Mouse (Mus musculus): ENCODE measurements around the gene Krt80. TPM values are rescaled to one million over a fixed set of nuclear protein-coding genes. Genes with fewer than 3 reads are reported as not detected.

Gene Krt80
- polyA plus RNA-seq, 1 experiment from 2014 or later, result 22.6 TPM

GRCm38 (mm10) chr15:101311087-101311770, 58.7 kb downstream of the Krt80 start:
- Histone ChIP-seq H3K9ac (no peak overlapping the region), H3K9me3 (no peaks in the 10 kb centered on the region), H3K4me3 (no peak overlapping the region), H3K4me2 (no peak overlapping the region), H3K27ac (no peak overlapping the region), H3K36me3 (no peaks in the 10 kb centered on the region), H3K4me1 (peaks cover 12% of the 10 kb centered on the region; the same call in 1 of the 2 replicates), H3K27me3 (no peaks in the 10 kb centered on the region)
- no peak for ATAC-seq (ENCODE audit: insufficient number of reproducible peaks, low FRiP score, low TSS enrichment, low read depth)
- WGBS, result 60% methylated on average over 10 of the region's 15 CpGs

- H3K4me3 ChIP-seq, result no peak overlapping the region
- no peak overlapping the region for H3K9ac ChIP-seq
- whole genome bisulfite sequencing, result 42% methylated on average over 5 of the region's 5 CpGs
- no peaks in the 10 kb centered on the region for H3K36me3 ChIP-seq
- H3K9me3 ChIP-seq, result no peaks in the 10 kb centered on the region
- 0 out of 2 replicates have a peak, but pooled peaks cover 7% of the 10 kb centered on the region for H3K4me1 ChIP-seq
- H3K27me3 ChIP-seq, result no peaks in the 10 kb centered on the region
- no peak overlapping the region for H3K4me2 ChIP-seq
- no peak for ATAC-seq (ENCODE audit: insufficient number of reproducible peaks, low FRiP score, low TSS enrichment, low read depth)
- no peak overlapping the region for H3K27ac ChIP-seq
Observed at GRCm38 (mm10) chr15:101309493-101309892, 60.5 kb downstream of the Krt80 start.

DNA sequence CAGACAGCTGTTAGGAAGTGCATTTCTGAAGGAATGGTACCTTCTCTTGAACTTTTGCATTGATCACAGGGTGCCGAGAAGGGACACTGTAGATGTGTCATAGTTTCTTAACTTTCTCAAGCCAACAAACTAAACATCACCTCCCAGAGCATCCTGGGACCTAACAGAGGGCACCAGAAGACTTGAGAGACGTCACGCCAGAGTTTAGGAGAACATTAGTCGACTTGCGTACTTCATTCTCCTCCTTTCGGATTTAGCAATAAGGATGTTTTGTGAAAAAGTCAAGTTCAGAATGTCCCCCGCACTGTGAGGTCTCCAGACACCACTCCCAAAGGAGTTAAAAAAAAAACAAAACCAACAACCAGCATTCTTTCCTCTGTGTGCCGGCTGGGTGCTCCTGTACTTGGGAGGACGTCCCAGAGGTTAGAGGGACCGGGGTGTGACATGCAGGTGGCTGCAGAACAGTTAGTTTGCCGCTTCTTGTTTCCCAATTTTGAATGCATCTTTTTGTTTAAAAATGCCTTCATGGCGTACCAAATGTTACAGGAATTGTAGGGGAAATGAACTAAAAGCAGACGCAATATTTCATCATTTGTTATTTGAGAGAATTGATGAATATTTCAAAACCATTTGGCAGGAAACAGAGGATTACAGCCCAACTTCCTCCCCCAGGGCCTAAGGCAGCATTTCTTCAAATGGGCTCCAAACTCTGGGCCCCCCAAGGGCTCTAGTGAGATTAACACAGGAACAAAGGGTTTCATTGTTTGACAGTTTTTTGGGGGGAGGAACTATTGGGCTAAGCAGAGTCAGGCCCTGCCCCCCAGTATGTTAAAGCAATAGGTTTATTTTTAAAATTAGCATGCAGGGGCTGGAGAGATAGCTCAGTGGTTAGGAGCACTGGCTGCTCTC, 61.3 kb downstream of the Krt80 start:
- no peak overlapping the region for H3K9ac ChIP-seq
- H3K4me2 ChIP-seq, result no peak overlapping the region
- 54% methylated on average over 13 of the region's 13 CpGs for WGBS
- H3K36me3 ChIP-seq, result no peaks in the 10 kb centered on the region
- no peak overlapping the region for H3K4me3 ChIP-seq
- 0 out of 2 replicates have a peak, but pooled peaks cover 7% of the 10 kb centered on the region for H3K4me1 ChIP-seq
- H3K27me3 ChIP-seq, result no peaks in the 10 kb centered on the region
- no peaks in the 10 kb centered on the region for H3K9me3 ChIP-seq
- no peak for ATAC-seq (ENCODE audit: insufficient number of reproducible peaks, low FRiP score, low TSS enrichment, low read depth)
- H3K27ac ChIP-seq, result no peak overlapping the region

- ATAC-seq (ENCODE audit: insufficient number of reproducible peaks, low FRiP score, low TSS enrichment, low read depth), result no peak
- Histone ChIP-seq H3K9me3 (no peaks in the 10 kb centered on the region), H3K9ac (no peak overlapping the region), H3K4me3 (no peak overlapping the region), H3K36me3 (no peaks in the 10 kb centered on the region), H3K4me1 (0 out of 2 replicates have a peak, but pooled peaks cover 7% of the 10 kb centered on the region), H3K27ac (no peak overlapping the region), H3K4me2 (no peak overlapping the region), H3K27me3 (no peaks in the 10 kb centered on the region)
- 89% methylated on average over 4 of the region's 4 CpGs for WGBS
Observed at GRCm38 (mm10) chr15:101306459-101306858, 63.5 kb downstream of the Krt80 start.

- no peaks in the 10 kb centered on the region for H3K36me3 ChIP-seq
- 86% methylated on average over 4 of the region's 4 CpGs for WGBS
- H3K4me3 ChIP-seq, result no peak overlapping the region
- H3K27me3 ChIP-seq, result no peaks in the 10 kb centered on the region
- no peak overlapping the region for H3K9ac ChIP-seq
- H3K4me2 ChIP-seq, result no peak overlapping the region
- ATAC-seq (ENCODE audit: insufficient number of reproducible peaks, low FRiP score, low TSS enrichment, low read depth), result no peak
- H3K27ac ChIP-seq, result no peak overlapping the region
- H3K4me1 ChIP-seq, result 0 out of 2 replicates have a peak, but pooled peaks cover 2% of the 10 kb centered on the region
- no peaks in the 10 kb centered on the region for H3K9me3 ChIP-seq
Observed at GRCm38 (mm10) chr15:101303830-101304229, 66.1 kb downstream of the Krt80 start.

- ATAC-seq (ENCODE audit: insufficient number of reproducible peaks, low FRiP score, low TSS enrichment, low read depth), result no peak
Observed at GRCm38 (mm10) chr15:101302201-101302600, 67.8 kb downstream of the Krt80 start.

GRCm38 (mm10) chr15:101300128-101300527, 69.8 kb downstream of the Krt80 start:
- Histone ChIP-seq H3K27me3 (no peaks in the 10 kb centered on the region), H3K27ac (no peak overlapping the region), H3K4me1 (peaks cover 4% of the 10 kb centered on the region; the same call in 1 of the 2 replicates), H3K9ac (no peak overlapping the region), H3K4me3 (no peak overlapping the region), H3K9me3 (no peaks in the 10 kb centered on the region), H3K4me2 (no peak overlapping the region), H3K36me3 (no peaks in the 10 kb centered on the region)
- ATAC-seq (ENCODE audit: insufficient number of reproducible peaks, low FRiP score, low TSS enrichment, low read depth), result no peak
- WGBS, result 76% methylated on average over 6 of the region's 6 CpGs

More at GRCm38 (mm10) chr15:101302201-101302600, 67.8 kb downstream of the Krt80 start:
- no peak overlapping the region for H3K4me2 ChIP-seq
- no peak overlapping the region for H3K4me3 ChIP-seq
- H3K36me3 ChIP-seq, result no peaks in the 10 kb centered on the region
- H3K4me1 ChIP-seq, result no peaks in the 10 kb centered on the region
- no peaks in the 10 kb centered on the region for H3K9me3 ChIP-seq
- H3K27me3 ChIP-seq, result no peaks in the 10 kb centered on the region
- 70% methylated on average over 3 of the region's 3 CpGs for WGBS
- no peak overlapping the region for H3K9ac ChIP-seq
- no peak overlapping the region for H3K27ac ChIP-seq

DNA sequence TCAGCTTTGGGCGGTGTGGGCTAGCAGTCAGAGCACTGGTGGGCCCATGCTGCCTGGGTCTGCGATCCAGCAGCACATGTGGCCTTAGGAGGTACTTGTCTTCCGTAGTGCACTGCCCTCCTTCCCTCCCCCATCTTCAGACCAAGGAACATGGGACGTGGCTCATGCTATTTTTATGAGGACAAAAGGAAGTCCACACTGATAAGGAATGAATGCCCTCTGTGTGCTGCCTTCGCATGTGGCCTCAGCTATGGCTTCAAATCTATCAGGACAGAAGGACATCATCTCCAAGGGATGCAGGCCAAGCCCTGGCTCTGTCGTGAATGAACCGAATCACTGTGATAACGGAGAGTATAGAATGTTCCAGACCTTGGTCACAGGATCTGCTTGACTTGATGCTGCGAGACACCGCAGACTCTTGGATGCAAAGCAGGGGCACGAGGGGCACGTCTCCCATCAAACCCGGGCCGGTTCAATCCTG, 70.4 kb downstream of the Krt80 start:
- WGBS, result 80% methylated on average over 14 of the region's 14 CpGs
- H3K4me2 ChIP-seq, result no peak overlapping the region

GRCm38 (mm10) chr15:101298550-101298949, 71.4 kb downstream of the Krt80 start:
- 20% methylated on average over 7 of the region's 7 CpGs for WGBS
- no peaks in the 10 kb centered on the region for H3K27me3 ChIP-seq
- H3K27ac ChIP-seq, result no peak overlapping the region
- no peak overlapping the region for H3K4me3 ChIP-seq
- H3K36me3 ChIP-seq, result no peaks in the 10 kb centered on the region
- no peak overlapping the region for H3K9ac ChIP-seq
- no peak for ATAC-seq (ENCODE audit: insufficient number of reproducible peaks, low FRiP score, low TSS enrichment, low read depth)
- H3K9me3 ChIP-seq, result no peaks in the 10 kb centered on the region
- peaks cover 18% of the 10 kb centered on the region for H3K4me1 ChIP-seq
- H3K4me2 ChIP-seq, result no peak overlapping the region

More for the DNA sequence above, 70.4 kb downstream of the Krt80 start:
- no peak for ATAC-seq (ENCODE audit: insufficient number of reproducible peaks, low FRiP score, low TSS enrichment, low read depth)
- Histone ChIP-seq H3K27ac (no peak overlapping the region), H3K9ac (no peak overlapping the region), H3K27me3 (no peaks in the 10 kb centered on the region), H3K9me3 (no peaks in the 10 kb centered on the region), H3K4me3 (no peak overlapping the region), H3K36me3 (no peaks in the 10 kb centered on the region), H3K4me1 (peaks cover 9% of the 10 kb centered on the region; the same call in 1 of the 2 replicates)

- H3K4me1 ChIP-seq, result peaks cover 22% of the 10 kb centered on the region
- no peak overlapping the region for H3K27ac ChIP-seq
- no peaks in the 10 kb centered on the region for H3K36me3 ChIP-seq
- no peak overlapping the region for H3K9ac ChIP-seq
- WGBS, result 36% methylated on average over 7 of the region's 7 CpGs
- no peaks in the 10 kb centered on the region for H3K27me3 ChIP-seq
- no peaks in the 10 kb centered on the region for H3K9me3 ChIP-seq
- no peak overlapping the region for H3K4me3 ChIP-seq
- ATAC-seq (ENCODE audit: insufficient number of reproducible peaks, low FRiP score, low TSS enrichment, low read depth), result no peak
- no peak overlapping the region for H3K4me2 ChIP-seq
Observed at GRCm38 (mm10) chr15:101297988-101298387, 72.0 kb downstream of the Krt80 start.
